Mouse (Mus musculus): ENCODE measurements around the gene Col20a1.

- TF ChIP-seq TCF12 (IDR thresholded peaks at IDR 0.05; ENCODE audit: insufficient read depth, poor library complexity, severe bottlenecking) (no peak), MAX (IDR thresholded peaks at IDR 0.05; ENCODE audit: low read depth) (no peak), CEBPB (IDR thresholded peaks at IDR 0.05; ENCODE audit: insufficient read depth, poor library complexity, severe bottlenecking) (no peak)
Observed at GRCm38 (mm10) chr2:180987432-180988030, 1.2 kb downstream of the Col20a1 start.
